Mouse (Mus musculus) lung, postnatal 4 days (tissue): Measurements from ENCODE around the gene Fgfr2.

ENCODE experiments used
- DNase-seq, 2 experiments: peaks; one replicate each; pipeline ENCODE4 v3.0.0; 2021

The Fgfr2 gene

GRCm38 (mm10) chr7:132654412-132654811 lies 468.7 kb downstream of the Fgfr2 start:
- no peak for DNase-seq

GRCm38 (mm10) chr7:132646514-132646913 lies 476.6 kb downstream of the Fgfr2 start:
- no peak for DNase-seq

GRCm38 (mm10) chr7:132644605-132645279 lies 478.4 kb downstream of the Fgfr2 start:
- no peak for DNase-seq

GRCm38 (mm10) chr7:132641606-132642005 lies 481.5 kb downstream of the Fgfr2 start:
- no peak for DNase-seq

- DNase-seq, result peak; percentile 43 to 68
Observed at GRCm38 (mm10) chr7:132640946-132641345, 482.2 kb downstream of the Fgfr2 start.

- peak in 1 of 2 experiments; percentile 51 for DNase-seq
Observed at GRCm38 (mm10) chr7:132638446-132639087, 484.6 kb downstream of the Fgfr2 start.

GRCm38 (mm10) chr7:132637292-132637691 lies 485.9 kb downstream of the Fgfr2 start:
- peak in 1 of 2 experiments; percentile 47 for DNase-seq

GRCm38 (mm10) chr7:132631313-132631712 lies 491.8 kb downstream of the Fgfr2 start:
- DNase-seq, result no peak

- no peak for DNase-seq
Observed at GRCm38 (mm10) chr7:132627448-132627847, 495.7 kb downstream of the Fgfr2 start.

GRCm38 (mm10) chr7:132626174-132626573 lies 497.0 kb downstream of the Fgfr2 start:
- DNase-seq, result no peak

GRCm38 (mm10) chr7:132624161-132624560 lies 499.0 kb downstream of the Fgfr2 start:
- DNase-seq, result no peak

GRCm38 (mm10) chr7:132619975-132620918 lies 502.9 kb downstream of the Fgfr2 start:
- DNase-seq, result no peak

- DNase-seq, result no peak
Observed at GRCm38 (mm10) chr7:132619549-132619948, 503.6 kb downstream of the Fgfr2 start.

- no peak for DNase-seq
Observed at GRCm38 (mm10) chr7:132617021-132617564, 506.1 kb downstream of the Fgfr2 start.

- DNase-seq, result no peak
Observed at GRCm38 (mm10) chr7:132616391-132616790, 506.8 kb downstream of the Fgfr2 start.

GRCm38 (mm10) chr7:132615346-132615745 lies 507.8 kb downstream of the Fgfr2 start:
- DNase-seq, result peak in 1 of 2 experiments; percentile 61

GRCm38 (mm10) chr7:132611530-132611929 lies 511.6 kb downstream of the Fgfr2 start:
- DNase-seq, result no peak

- peak; percentile 87 for DNase-seq
Observed at GRCm38 (mm10) chr7:132610468-132611318, 512.5 kb downstream of the Fgfr2 start, which contains the start of gene Lhpp. TSS of gene Lhpp (plus strand) at chr7:132610638.

GRCm38 (mm10) chr7:132608316-132609020 lies 514.7 kb downstream of the Fgfr2 start:
- no peak for DNase-seq

GRCm38 (mm10) chr7:132605689-132606088 lies 517.5 kb downstream of the Fgfr2 start:
- no peak for DNase-seq

- DNase-seq, result no peak
Observed at GRCm38 (mm10) chr7:132604720-132605119, 518.4 kb downstream of the Fgfr2 start.
